Mouse (Mus musculus) G1E (cell line): ENCODE measurements around the gene Kif1bp. TPM values are rescaled to one million over a fixed set of nuclear protein-coding genes. Genes with fewer than 3 reads are reported as not detected.
A peak's percentile ranks its signal among the peaks of the same experiment; 100 is the strongest.
"Not testable (repeated sequence)": the region's sequence is repeated elsewhere in the genome, so short reads cannot be mapped to it uniquely, and the experiment has no call there.

Source experiments
- ATAC-seq: 2 replicates; pipeline ENCODE4 v1.8.0; 2016; ENCODE audit warnings: mild to moderate bottlenecking; ENCODE audit not compliant: insufficient number of reproducible peaks, poor library complexity, low FRiP score, severe bottlenecking; ENCODE audit errors: extremely low read depth
- DNase-seq: peaks from one replicate; pipeline ENCODE4 v3.0.0; 2012; ENCODE audit warnings: low spot score
- H3K27me3 ChIP-seq: 2 replicates; pipeline ENCODE4 v1.6.1; 2012; ENCODE audit warnings: mild to moderate bottlenecking, low read length, inconsistent platforms; ENCODE audit not compliant: insufficient read depth
- H3K36me3 ChIP-seq: replicated peaks from 2 replicates; pipeline ENCODE3; 2012; ENCODE audit warnings: mild to moderate bottlenecking, inconsistent platforms
- H3K4me1 ChIP-seq: 2 replicates; pipeline ENCODE4 v1.6.1; 2012; ENCODE audit warnings: low read depth, low read length, inconsistent platforms, mixed read lengths; ENCODE audit not compliant: insufficient read depth
- H3K4me3 ChIP-seq: 2 replicates; pipeline ENCODE4 v1.5.1; 2012; ENCODE audit warnings: low read depth, mild to moderate bottlenecking, inconsistent platforms, low read length, moderate library complexity, mixed read lengths
- H3K9me3 ChIP-seq: replicated peaks from 2 replicates; pipeline ENCODE4 v1.6.1; 2012; ENCODE audit warnings: inconsistent platforms
- CTCF ChIP-seq: IDR thresholded peaks from 2 replicates; pipeline ENCODE4 v1.5.1; 2012; ENCODE audit warnings: low read depth, low read length, inconsistent platforms, mixed read lengths
- GATA1 ChIP-seq: IDR thresholded peaks from 2 replicates; pipeline ENCODE4 v1.6.1; 2012; ENCODE audit warnings: borderline replicate concordance, low read length, inconsistent platforms, mixed read lengths
- GATA2 ChIP-seq: IDR thresholded peaks from 2 replicates; pipeline ENCODE4 v1.6.1; 2012; ENCODE audit warnings: low read depth, low read length, inconsistent platforms, borderline replicate concordance
- POLR2AphosphoS5 ChIP-seq: IDR thresholded peaks from 2 replicates; pipeline ENCODE4 v1.6.1; 2012; ENCODE audit warnings: low read depth, low read length, inconsistent platforms; ENCODE audit not compliant: insufficient replicate concordance
- TAL1 ChIP-seq: conservative IDR thresholded peaks from 2 replicates; pipeline ENCODE4 v1.6.1; 2012; ENCODE audit warnings: low read depth, low read length, inconsistent platforms, mixed read lengths
- polyA plus RNA-seq: library from polyadenylated mRNA; stranded (reverse); fragments of >175 nt; gene quantifications from 2 replicates; pipeline ENCODE4 v1.2.3, GENCODE M21; 2012
- total RNA-seq, 2 experiments: library from RNA; stranded (forward) in 1 of 2; stranded (reverse) in 1 of 2; fragments of 200-1000 nt in 1 of 2; fragments of >200 nt in 1 of 2; fragmentation: Nextera tagmentation in 1 of 2; gene quantifications; 2 replicates each; pipeline ENCODE4 v1.2.3; 2014 to 2017

The Kif1bp gene
- total and polyA plus RNA-seq, 3 experiments = 14.9 to 60.9 (median 51.5) TPM

- H3K4me1 ChIP-seq = peaks cover 49% of the 10 kb centered on the region
- TF ChIP-seq POLR2AphosphoS5 (no peak), GATA2 (no peak), CTCF (no peak), GATA1 (no peak), TAL1 (peak; percentile 21; the same call in 1 of the 2 replicates)
- DNase-seq = no peak
- no peak for ATAC-seq
- H3K4me3 ChIP-seq = no peak overlapping the region; the same call in 1 of the 2 replicates
- H3K9me3 ChIP-seq = no peaks in the 10 kb centered on the region
- no peaks in the 10 kb centered on the region for H3K27me3 ChIP-seq
- no peaks in the 10 kb centered on the region for H3K36me3 ChIP-seq
Observed at GRCm38 (mm10) chr10:62503836-62504628, 74.2 kb downstream of the Kif1bp start.

GRCm38 (mm10) chr10:62503353-62503752 lies 74.9 kb downstream of the Kif1bp start:
- peak; percentile 16 for DNase-seq
- peaks cover 43% of the 10 kb centered on the region for H3K4me1 ChIP-seq

GRCm38 (mm10) chr10:62501951-62502350 lies 76.3 kb downstream of the Kif1bp start:
- Histone ChIP-seq H3K36me3 (peaks cover 3% of the 10 kb centered on the region), H3K27me3 (no peaks in the 10 kb centered on the region), H3K9me3 (no peaks in the 10 kb centered on the region), H3K4me1 (peaks cover 41% of the 10 kb centered on the region), H3K4me3 (no peak overlapping the region)
- ATAC-seq (no peak), DNase-seq (no peak)
- TF ChIP-seq GATA2 (no peak), POLR2AphosphoS5 (no peak), TAL1 (no peak), CTCF (no peak), GATA1 (no peak)

More at GRCm38 (mm10) chr10:62503353-62503752, 74.9 kb downstream of the Kif1bp start:
- no peak for TF ChIP-seq TAL1
- no peak for TF ChIP-seq GATA2
- no peak for TF ChIP-seq GATA1
- no peak for TF ChIP-seq CTCF
- no peak for TF ChIP-seq POLR2AphosphoS5
- peak; percentile 64 for ATAC-seq
- Histone ChIP-seq H3K27me3 (no peaks in the 10 kb centered on the region), H3K9me3 (no peaks in the 10 kb centered on the region), H3K4me3 (no peak overlapping the region; the same call in 1 of the 2 replicates), H3K36me3 (peaks cover 2% of the 10 kb centered on the region)

DNA sequence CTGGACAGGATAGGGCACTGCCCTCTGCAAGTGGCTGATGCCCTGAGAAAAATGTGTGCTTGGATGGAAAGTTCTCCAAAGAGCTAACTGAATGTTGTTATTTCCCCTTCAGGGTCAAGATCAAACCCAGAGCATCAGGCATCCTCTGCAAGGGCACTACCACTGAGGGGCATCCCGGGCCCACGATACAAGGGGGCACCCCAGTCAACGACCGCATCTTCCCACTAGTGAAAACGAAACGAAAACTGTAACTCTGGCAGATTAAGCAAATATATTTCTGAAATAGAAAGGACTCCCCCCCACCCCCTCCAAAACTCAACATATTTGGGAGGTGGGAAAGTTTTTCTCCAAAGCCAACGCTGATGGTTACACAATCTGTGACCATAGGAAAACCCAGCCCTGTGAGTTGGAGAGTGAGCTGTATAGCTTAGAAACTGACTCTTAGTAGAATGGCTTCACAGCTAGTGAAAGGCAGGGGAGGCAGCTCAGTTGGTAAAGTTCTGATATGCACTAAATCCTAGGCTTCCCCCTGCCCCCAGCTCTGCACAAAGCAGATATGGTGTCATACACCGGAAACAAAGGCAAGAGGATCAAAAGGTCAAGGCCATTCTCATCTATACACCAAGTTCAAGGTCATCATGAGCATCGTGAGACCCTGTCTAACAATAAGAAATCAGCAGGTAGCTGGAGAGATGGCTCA lies 77.2 kb downstream of the Kif1bp start:
- no peak for DNase-seq

DNA sequence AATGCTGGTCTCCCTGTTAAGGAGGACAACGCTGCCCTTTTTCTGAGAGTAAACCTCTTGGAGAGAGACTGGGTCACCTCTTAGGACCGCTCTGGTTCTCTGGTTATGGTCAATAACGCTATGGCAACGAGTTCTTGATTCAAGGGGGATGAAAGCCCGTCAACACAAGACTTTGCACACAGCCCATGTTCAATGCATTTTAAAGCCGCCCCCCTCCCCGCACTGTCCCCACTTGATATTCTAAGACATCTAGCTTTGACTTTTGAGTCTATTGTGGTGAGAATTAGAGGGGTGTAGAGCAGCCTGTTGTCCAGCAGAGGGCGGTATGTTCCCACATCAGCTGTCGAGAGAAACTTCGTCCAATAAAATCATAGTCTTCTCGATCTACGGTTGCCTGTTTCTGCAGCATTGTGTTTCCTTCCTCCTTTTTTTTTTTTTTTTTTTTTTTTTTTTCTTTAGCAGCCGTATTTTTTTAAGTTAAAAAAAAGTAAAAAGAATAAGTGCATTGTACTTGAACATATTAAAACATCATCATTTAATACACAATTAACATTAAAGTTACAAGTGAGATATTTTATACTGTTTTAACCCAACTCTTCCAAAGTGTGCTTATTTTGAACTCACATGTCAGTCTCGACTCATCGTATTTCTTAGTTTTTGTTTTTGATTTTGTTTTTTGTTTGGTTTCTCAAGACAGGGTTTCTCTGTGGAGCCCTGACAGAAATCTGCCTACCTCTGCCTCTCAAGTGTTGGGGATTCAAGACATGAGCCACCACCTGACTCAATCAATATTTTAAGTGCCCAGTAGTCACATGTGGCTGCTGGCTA lies 78.0 kb downstream of the Kif1bp start:
- Histone ChIP-seq H3K4me1 (peaks cover 32% of the 10 kb centered on the region), H3K27me3 (no peaks in the 10 kb centered on the region), H3K9me3 (no peaks in the 10 kb centered on the region), H3K36me3 (peaks cover 8% of the 10 kb centered on the region), H3K4me3 (no peak overlapping the region)
- no peak; the same call in 1 of the 2 replicates for ATAC-seq
- peak; percentile 18 for DNase-seq
- TF ChIP-seq TAL1 (no peak), GATA2 (no peak), CTCF (peak; percentile 52; the same call in 1 of the 2 replicates)

More for the DNA sequence above, 77.2 kb downstream of the Kif1bp start:
- Histone ChIP-seq H3K27me3 (no peaks in the 10 kb centered on the region), H3K4me3 (no peak overlapping the region), H3K4me1 (peaks cover 38% of the 10 kb centered on the region), H3K9me3 (no peaks in the 10 kb centered on the region), H3K36me3 (peaks cover 8% of the 10 kb centered on the region)
- no peak for TF ChIP-seq GATA1
- no peak for TF ChIP-seq TAL1
- no peak for TF ChIP-seq GATA2
- TF ChIP-seq CTCF = no peak
- TF ChIP-seq POLR2AphosphoS5 = no peak
- ATAC-seq = no peak

DNA sequence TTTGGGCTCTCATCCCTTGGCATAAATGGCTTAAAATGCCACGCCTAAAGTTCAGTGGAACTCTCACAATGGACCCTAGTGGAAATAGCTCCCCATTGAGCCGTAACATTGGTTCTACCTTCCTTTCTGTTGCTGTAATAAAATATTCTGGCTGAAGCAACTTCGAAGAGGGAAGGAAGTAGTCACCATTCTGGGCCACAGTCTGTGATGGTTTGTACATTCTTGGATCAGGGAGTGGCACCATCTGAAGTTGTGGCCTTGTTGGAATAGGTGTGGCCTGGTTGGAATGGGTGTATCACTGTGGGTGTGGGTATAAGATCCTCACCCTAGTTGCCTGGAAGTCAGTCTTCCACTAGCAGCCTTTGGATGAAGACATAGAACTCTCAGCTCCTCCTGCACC lies 86.6 kb downstream of the Kif1bp start:
- H3K36me3 ChIP-seq, ATAC-seq, H3K9me3 ChIP-seq, H3K4me3 ChIP-seq, H3K4me1 ChIP-seq, DNase-seq, H3K27me3 ChIP-seq: not testable (repeated sequence)

Other genes starting within 250 kb of the Kif1bp start
- 116 and 119 TPM in 2 replicates for gene Hk1, start 198.5 kb downstream of the Kif1bp start, total RNA-seq (2014; fragmentation: Nextera tagmentation)
- 205 and 245 TPM in 2 replicates for gene Hk1, start 198.5 kb downstream of the Kif1bp start, total RNA-seq (2017)
- gene Hk1, start 198.5 kb downstream of the Kif1bp start, polyA plus RNA-seq = 444 and 447 TPM in 2 replicates
- not detected in 2 replicates for gene Hkdc1, start 156.0 kb downstream of the Kif1bp start, total RNA-seq (2014; fragmentation: Nextera tagmentation)
- gene Hkdc1, start 156.0 kb downstream of the Kif1bp start, total RNA-seq (2017) = 0.05 and 0.06 TPM in 2 replicates
- 0.02 TPM in 1 of 2 replicates, not detected in the other for gene Hkdc1, start 156.0 kb downstream of the Kif1bp start, polyA plus RNA-seq
- 0.39 TPM in 1 of 2 replicates, not detected in the other for gene 4930507D05Rik, start 129.0 kb downstream of the Kif1bp start, total RNA-seq (2014; fragmentation: Nextera tagmentation)
- gene 4930507D05Rik, start 129.0 kb downstream of the Kif1bp start, total RNA-seq (2017) = 0.27 and 0.29 TPM in 2 replicates
- gene 4930507D05Rik, start 129.0 kb downstream of the Kif1bp start, polyA plus RNA-seq = 0.07 and 0.19 TPM in 2 replicates
- gene Supv3l1, start 128.7 kb downstream of the Kif1bp start, total RNA-seq (2014; fragmentation: Nextera tagmentation) = 24.1 and 34.2 TPM in 2 replicates
- 26.4 and 27.0 TPM in 2 replicates for gene Supv3l1, start 128.7 kb downstream of the Kif1bp start, total RNA-seq (2017)
- 14.2 and 23.0 TPM in 2 replicates for gene Supv3l1, start 128.7 kb downstream of the Kif1bp start, polyA plus RNA-seq
- 63.4 and 79.5 TPM in 2 replicates for gene Vps26a, start 91.7 kb downstream of the Kif1bp start, total RNA-seq (2014; fragmentation: Nextera tagmentation)
- 134 and 165 TPM in 2 replicates for gene Vps26a, start 91.7 kb downstream of the Kif1bp start, total RNA-seq (2017)
- gene Vps26a, start 91.7 kb downstream of the Kif1bp start, polyA plus RNA-seq = 5.1 and 10.3 TPM in 2 replicates
- gene Srgn, start 51.0 kb downstream of the Kif1bp start, total RNA-seq (2014; fragmentation: Nextera tagmentation) = 700 and 806 TPM in 2 replicates
- gene Srgn, start 51.0 kb downstream of the Kif1bp start, total RNA-seq (2017) = 437 and 463 TPM in 2 replicates
- 18.3 and 92.7 TPM in 2 replicates for gene Srgn, start 51.0 kb downstream of the Kif1bp start, polyA plus RNA-seq
- 77.7 and 85.9 TPM in 2 replicates for gene Ddx21, start 23.8 kb upstream of the Kif1bp start, total RNA-seq (2014; fragmentation: Nextera tagmentation)
- gene Ddx21, start 23.8 kb upstream of the Kif1bp start, total RNA-seq (2017) = 66.7 and 81.1 TPM in 2 replicates
- gene Ddx21, start 23.8 kb upstream of the Kif1bp start, polyA plus RNA-seq = 68.0 and 74.3 TPM in 2 replicates
- gene Ddx50, start 72.8 kb upstream of the Kif1bp start, total RNA-seq (2014; fragmentation: Nextera tagmentation) = 67.5 and 76.6 TPM in 2 replicates
- 54.3 and 58.0 TPM in 2 replicates for gene Ddx50, start 72.8 kb upstream of the Kif1bp start, total RNA-seq (2017)
- gene Ddx50, start 72.8 kb upstream of the Kif1bp start, polyA plus RNA-seq = 34.5 and 35.4 TPM in 2 replicates
- 0.78 TPM in 1 of 2 replicates, not detected in the other for gene Stox1, start 147.7 kb upstream of the Kif1bp start, total RNA-seq (2014; fragmentation: Nextera tagmentation)
- gene Stox1, start 147.7 kb upstream of the Kif1bp start, total RNA-seq (2017) = 0.16 TPM in 1 of 2 replicates, not detected in the other
- not detected in 2 replicates for gene Stox1, start 147.7 kb upstream of the Kif1bp start, polyA plus RNA-seq
- gene Ccar1, start 213.8 kb upstream of the Kif1bp start, total RNA-seq (2014; fragmentation: Nextera tagmentation) = 181 and 186 TPM in 2 replicates
- 61.6 and 75.1 TPM in 2 replicates for gene Ccar1, start 213.8 kb upstream of the Kif1bp start, total RNA-seq (2017)
- gene Ccar1, start 213.8 kb upstream of the Kif1bp start, polyA plus RNA-seq = 5.8 and 8.7 TPM in 2 replicates